Mouse (Mus musculus) myocyte (in vitro differentiated cells): ENCODE measurements at regions not wholly inside any gene's neighbourhood (a gene's known extent, or its start where the extent isn't known, plus 50 kb on each side); places are given as distances from the start of the nearest gene placed in this dataset.

Source experiments
- H3K27me3 ChIP-seq: one replicate; pipeline ENCODE4 v1.6.1; 2011; ENCODE audit not compliant: control insufficient read depth, insufficient read depth, insufficient read length
- H3K36me3 ChIP-seq: one replicate; pipeline ENCODE4 v1.6.1; 2011; ENCODE audit not compliant: control insufficient read depth, insufficient read depth
- H3K4me2 ChIP-seq: one replicate; pipeline ENCODE4 v1.6.1; 2011; ENCODE audit warnings: low read depth, control low read depth
- H3K4me3 ChIP-seq: one replicate; pipeline ENCODE4 v1.5.1; 2011; ENCODE audit warnings: mild to moderate bottlenecking, control low read depth, moderate library complexity
- H3K79me2 ChIP-seq: one replicate; pipeline ENCODE4 v1.6.1; 2011; ENCODE audit not compliant: control insufficient read depth, insufficient read depth
- H3ac ChIP-seq: one replicate; pipeline ENCODE4 v1.6.1; 2011; ENCODE audit not compliant: control insufficient read depth, insufficient read length
- CEBPB ChIP-seq: IDR thresholded peaks from 2 replicates; pipeline ENCODE4 v1.6.1; 2011; ENCODE audit warnings: mild to moderate bottlenecking, moderate library complexity; ENCODE audit not compliant: poor library complexity, insufficient read depth, severe bottlenecking
- E2F4 ChIP-seq: IDR thresholded peaks from one replicate; pipeline ENCODE4 v1.6.1; 2011; ENCODE audit warnings: mild to moderate bottlenecking, control low read depth, moderate library complexity; ENCODE audit not compliant: insufficient read depth
- MAX ChIP-seq: IDR thresholded peaks from one replicate; pipeline ENCODE4 v1.6.1; 2011; ENCODE audit warnings: low read depth, mild to moderate bottlenecking, control low read depth
- MYOD1 ChIP-seq, 3 experiments: IDR thresholded peaks; one replicate each; pipeline ENCODE4 v1.6.1; 2011; ENCODE audit warnings: control low read depth in 2 of 3, low read depth in 2 of 3, mild to moderate bottlenecking in 2 of 3, moderate library complexity in 1 of 3; ENCODE audit not compliant: insufficient read length in 2 of 3, control insufficient read depth in 1 of 3
- MYOG ChIP-seq, 3 experiments: IDR thresholded peaks; one replicate each; pipeline ENCODE4 v1.6.1; 2011; ENCODE audit warnings: control low read depth in 2 of 3, low read depth in 2 of 3, mild to moderate bottlenecking in 2 of 3; ENCODE audit not compliant: insufficient read length in 2 of 3, control insufficient read depth in 1 of 3, insufficient read depth in 1 of 3
- POLR2A ChIP-seq: IDR thresholded peaks from one replicate; pipeline ENCODE4 v1.6.1; 2011; ENCODE audit warnings: low read depth, mild to moderate bottlenecking, control low read depth, moderate library complexity; ENCODE audit not compliant: insufficient read length
- POLR2AphosphoS2 ChIP-seq: IDR thresholded peaks from one replicate; pipeline ENCODE4 v1.6.1; 2011; ENCODE audit warnings: low read depth, control low read depth; ENCODE audit not compliant: insufficient read length
- REST ChIP-seq: IDR thresholded peaks from one replicate; pipeline ENCODE4 v1.6.1; 2011; ENCODE audit warnings: mild to moderate bottlenecking, control low read depth, moderate library complexity; ENCODE audit not compliant: insufficient read depth, insufficient read length
- SRF ChIP-seq: IDR thresholded peaks from one replicate; pipeline ENCODE4 v1.6.1; 2011; ENCODE audit warnings: low read depth; ENCODE audit not compliant: control insufficient read depth, insufficient read length
- TCF12 ChIP-seq: IDR thresholded peaks from one replicate; pipeline ENCODE4 v1.6.1; 2011; ENCODE audit warnings: mild to moderate bottlenecking, control low read depth; ENCODE audit not compliant: poor library complexity, insufficient read depth, severe bottlenecking
- TCF3 ChIP-seq: IDR thresholded peaks from one replicate; pipeline ENCODE4 v1.6.1; 2011; ENCODE audit warnings: low read depth, control low read depth; ENCODE audit not compliant: insufficient read length
- USF1 ChIP-seq: IDR thresholded peaks from one replicate; pipeline ENCODE4 v1.6.1; 2011; ENCODE audit warnings: low read depth, mild to moderate bottlenecking, control low read depth, moderate library complexity

- H3K4me2 ChIP-seq = no peak overlapping the region
- H3K4me3 ChIP-seq = no peak overlapping the region
Measured at GRCm38 (mm10) chr3:137288301-137288942, 52.4 kb upstream of the Emcn start.

GRCm38 (mm10) chr3:137288943-137289682 is 51.8 kb upstream of the Emcn start:
- no peak for TF ChIP-seq MAX
- TF ChIP-seq TCF3 = no peak
- no peak for TF ChIP-seq POLR2AphosphoS2
- Histone ChIP-seq H3ac (no peak overlapping the region), H3K79me2 (no peaks in the 10 kb centered on the region), H3K27me3 (no peaks in the 10 kb centered on the region), H3K36me3 (no peaks in the 10 kb centered on the region), H3K4me2 (no peak overlapping the region), H3K4me3 (no peak overlapping the region)

More at GRCm38 (mm10) chr3:137288301-137288942, 52.4 kb upstream of the Emcn start:
- H3K27me3 ChIP-seq = no peaks in the 10 kb centered on the region
- H3K36me3 ChIP-seq = no peaks in the 10 kb centered on the region
- no peaks in the 10 kb centered on the region for H3K79me2 ChIP-seq
- H3ac ChIP-seq = no peak overlapping the region
- no peak for TF ChIP-seq POLR2A
- TF ChIP-seq E2F4 = no peak
- TF ChIP-seq TCF12 = no peak
- no peak for TF ChIP-seq CEBPB
- no peak for TF ChIP-seq REST
- TF ChIP-seq USF1 = no peak
- TF ChIP-seq MYOG (IDR thresholded peaks at IDR 0.05; ENCODE audit: control insufficient read depth in 1 of 3, insufficient read depth in 1 of 3, insufficient read length in 2 of 3, low read depth in 2 of 3) = no peak
- no peak for TF ChIP-seq SRF
- TF ChIP-seq MYOD1 (IDR thresholded peaks at IDR 0.05; ENCODE audit: control insufficient read depth in 1 of 3, insufficient read length in 2 of 3, low read depth in 2 of 3) = no peak
- TF ChIP-seq MAX = no peak
- TF ChIP-seq POLR2AphosphoS2 = no peak

GRCm38 (mm10) chr3:137289683-137289984 is 51.2 kb upstream of the Emcn start:
- H3K36me3 ChIP-seq = no peaks in the 10 kb centered on the region
- H3K4me2 ChIP-seq = no peak overlapping the region
- H3ac ChIP-seq = no peak overlapping the region
- H3K79me2 ChIP-seq = no peaks in the 10 kb centered on the region
- H3K27me3 ChIP-seq = no peaks in the 10 kb centered on the region
- no peak overlapping the region for H3K4me3 ChIP-seq
- TF ChIP-seq TCF3 = no peak
- TF ChIP-seq USF1 = no peak
- TF ChIP-seq MYOD1 (IDR thresholded peaks at IDR 0.05; ENCODE audit: control insufficient read depth in 1 of 3, insufficient read length in 2 of 3, low read depth in 2 of 3) = no peak
- TF ChIP-seq E2F4 = no peak
- TF ChIP-seq MYOG (IDR thresholded peaks at IDR 0.05; ENCODE audit: control insufficient read depth in 1 of 3, insufficient read depth in 1 of 3, insufficient read length in 2 of 3, low read depth in 2 of 3) = no peak
- no peak for TF ChIP-seq POLR2AphosphoS2
- no peak for TF ChIP-seq REST
- no peak for TF ChIP-seq SRF
- TF ChIP-seq POLR2A = no peak
- TF ChIP-seq TCF12 = no peak
- no peak for TF ChIP-seq MAX
- no peak for TF ChIP-seq CEBPB
